Mouse (Mus musculus): ENCODE measurements around the gene Aadacl3. TPM values are rescaled to one million over a fixed set of nuclear protein-coding genes. Genes with fewer than 3 reads are reported as not detected.

The Aadacl3 gene
- not detected in 2 replicates for polyA plus RNA-seq (2014; fragmentation: Nextera tagmentation; extraction: Ambion mirVana)

- H3K4me3 ChIP-seq (replicated peaks; ENCODE audit: low read depth, low read length): no peak within 1 kb of the TSS
- H3K9ac ChIP-seq (replicated peaks; ENCODE audit: low read length): no peak within 1 kb of the TSS
- 74% methylated on average over 3 of the region's 3 CpGs for WGBS
- no peak within 1 kb of the TSS for H3K27ac ChIP-seq (replicated peaks; ENCODE audit: low read depth, low read length)
- H3K4me1 ChIP-seq (ENCODE audit: control insufficient read depth, insufficient read depth, low read length): no peaks in the 10 kb centered on the region
- no peaks in the 10 kb centered on the region for H3K27me3 ChIP-seq (ENCODE audit: control insufficient read depth, insufficient read depth, low read length)
- no peak for DNase-seq
- no peaks in the 10 kb centered on the region for H3K36me3 ChIP-seq (ENCODE audit: control insufficient read depth, insufficient read depth, low read length)
- peaks cover 33% of the 10 kb centered on the region for H3K9me3 ChIP-seq (ENCODE audit: control insufficient read depth, low read length)
- no peak within 1 kb of the TSS for H3K4me2 ChIP-seq (ENCODE audit: low read length)
- ATAC-seq (ENCODE audit: low FRiP score, low TSS enrichment): no peak
These were observed at the start of gene Aadacl3 for GRCm38 (mm10) chr4:144463656-144464055. TSS of gene Aadacl3 (minus strand) at chr4:144463756.

- DNase-seq (no peak), ATAC-seq (ENCODE audit: low FRiP score, low TSS enrichment) (no peak)
- H3K4me3 ChIP-seq (replicated peaks; ENCODE audit: low read depth, low read length): no peak overlapping the region
- H3K4me1 ChIP-seq (ENCODE audit: control insufficient read depth, insufficient read depth, low read length): no peaks in the 10 kb centered on the region
- no peak overlapping the region for H3K27ac ChIP-seq (replicated peaks; ENCODE audit: low read depth, low read length)
- WGBS: 84% methylated on average over 1 of the region's 1 CpGs
- H3K27me3 ChIP-seq (ENCODE audit: control insufficient read depth, insufficient read depth, low read length): no peaks in the 10 kb centered on the region
- no peaks in the 10 kb centered on the region for H3K36me3 ChIP-seq (ENCODE audit: control insufficient read depth, insufficient read depth, low read length)
- H3K9me3 ChIP-seq (ENCODE audit: control insufficient read depth, low read length): peaks cover 14% of the 10 kb centered on the region; the same call in 1 of the 2 replicates
- H3K9ac ChIP-seq (replicated peaks; ENCODE audit: low read length): no peak overlapping the region
- H3K4me2 ChIP-seq (ENCODE audit: low read length): no peak overlapping the region
These were observed 43.0 kb upstream of the Aadacl3 start for GRCm38 (mm10) chr4:144506518-144506917.

GRCm38 (mm10) chr4:144493331-144493730 lies 29.8 kb upstream of the Aadacl3 start:
- no peak for ATAC-seq (ENCODE audit: low FRiP score, low TSS enrichment)
- Histone ChIP-seq H3K4me1 (ENCODE audit: control insufficient read depth, insufficient read depth, low read length) (no peaks in the 10 kb centered on the region), H3K4me3 (replicated peaks; ENCODE audit: low read depth, low read length) (no peak overlapping the region), H3K9me3 (ENCODE audit: control insufficient read depth, low read length) (peaks cover 34% of the 10 kb centered on the region), H3K27me3 (ENCODE audit: control insufficient read depth, insufficient read depth, low read length) (no peaks in the 10 kb centered on the region), H3K36me3 (ENCODE audit: control insufficient read depth, insufficient read depth, low read length) (no peaks in the 10 kb centered on the region), H3K27ac (replicated peaks; ENCODE audit: low read depth, low read length) (no peak overlapping the region), H3K9ac (replicated peaks; ENCODE audit: low read length) (no peak overlapping the region), H3K4me2 (ENCODE audit: low read length) (no peak overlapping the region)
- no peak for DNase-seq

GRCm38 (mm10) chr4:144468091-144468490 lies 4.5 kb upstream of the Aadacl3 start:
- H3K36me3 ChIP-seq (ENCODE audit: control insufficient read depth, insufficient read depth, low read length): no peaks in the 10 kb centered on the region
- H3K27ac ChIP-seq (replicated peaks; ENCODE audit: low read depth, low read length): no peak overlapping the region

GRCm38 (mm10) chr4:144465206-144465605 lies 1.6 kb upstream of the Aadacl3 start:
- H3K27ac ChIP-seq (replicated peaks; ENCODE audit: low read depth, low read length): no peak overlapping the region
- 75% methylated on average over 2 of the region's 2 CpGs for WGBS
- H3K36me3 ChIP-seq (ENCODE audit: control insufficient read depth, insufficient read depth, low read length): no peaks in the 10 kb centered on the region
- H3K4me1 ChIP-seq (ENCODE audit: control insufficient read depth, insufficient read depth, low read length): no peaks in the 10 kb centered on the region
- no peaks in the 10 kb centered on the region for H3K27me3 ChIP-seq (ENCODE audit: control insufficient read depth, insufficient read depth, low read length)
- H3K9me3 ChIP-seq (ENCODE audit: control insufficient read depth, low read length): peaks cover 25% of the 10 kb centered on the region
- DNase-seq: no peak
- H3K4me2 ChIP-seq (ENCODE audit: low read length): no peak overlapping the region
- no peak overlapping the region for H3K9ac ChIP-seq (replicated peaks; ENCODE audit: low read length)
- H3K4me3 ChIP-seq (replicated peaks; ENCODE audit: low read depth, low read length): no peak overlapping the region
- ATAC-seq (ENCODE audit: low FRiP score, low TSS enrichment): no peak

More at GRCm38 (mm10) chr4:144468091-144468490, 4.5 kb upstream of the Aadacl3 start:
- WGBS: 77% methylated on average over 1 of the region's 1 CpGs
- ATAC-seq (ENCODE audit: low FRiP score, low TSS enrichment): no peak
- no peak overlapping the region for H3K4me2 ChIP-seq (ENCODE audit: low read length)
- no peak overlapping the region for H3K9ac ChIP-seq (replicated peaks; ENCODE audit: low read length)
- peaks cover 22% of the 10 kb centered on the region for H3K9me3 ChIP-seq (ENCODE audit: control insufficient read depth, low read length)
- DNase-seq: no peak
- no peaks in the 10 kb centered on the region for H3K27me3 ChIP-seq (ENCODE audit: control insufficient read depth, insufficient read depth, low read length)
- H3K4me3 ChIP-seq (replicated peaks; ENCODE audit: low read depth, low read length): no peak overlapping the region
- no peaks in the 10 kb centered on the region for H3K4me1 ChIP-seq (ENCODE audit: control insufficient read depth, insufficient read depth, low read length)

GRCm38 (mm10) chr4:144453217-144453616 lies 10.3 kb downstream of the Aadacl3 start, which contains the start of gene Gm9944:
TSS of gene Gm9944 (minus strand) at chr4:144453317.
- DNase-seq: no peak
- WGBS: 65% methylated on average over 2 of the region's 2 CpGs

GRCm38 (mm10) chr4:144448546-144448945 lies 15.0 kb downstream of the Aadacl3 start:
- no peak overlapping the region for H3K27ac ChIP-seq (replicated peaks; ENCODE audit: low read depth, low read length)
- WGBS: 83% methylated on average over 2 of the region's 2 CpGs
- no peak overlapping the region for H3K4me2 ChIP-seq (ENCODE audit: low read length)
- H3K36me3 ChIP-seq (ENCODE audit: control insufficient read depth, insufficient read depth, low read length): no peaks in the 10 kb centered on the region
- peaks cover 24% of the 10 kb centered on the region for H3K9me3 ChIP-seq (ENCODE audit: control insufficient read depth, low read length)
- H3K9ac ChIP-seq (replicated peaks; ENCODE audit: low read length): no peak overlapping the region
- ATAC-seq (ENCODE audit: low FRiP score, low TSS enrichment) (no peak), DNase-seq (no peak)
- H3K4me1 ChIP-seq (ENCODE audit: control insufficient read depth, insufficient read depth, low read length): no peaks in the 10 kb centered on the region
- H3K27me3 ChIP-seq (ENCODE audit: control insufficient read depth, insufficient read depth, low read length): no peaks in the 10 kb centered on the region
- H3K4me3 ChIP-seq (replicated peaks; ENCODE audit: low read depth, low read length): no peak overlapping the region

More at GRCm38 (mm10) chr4:144453217-144453616, 10.3 kb downstream of the Aadacl3 start, which contains the start of gene Gm9944:
- no peaks in the 10 kb centered on the region for H3K27me3 ChIP-seq (ENCODE audit: control insufficient read depth, insufficient read depth, low read length)
- no peak within 1 kb of the TSS for H3K9ac ChIP-seq (replicated peaks; ENCODE audit: low read length)
- no peak within 1 kb of the TSS for H3K4me2 ChIP-seq (ENCODE audit: low read length)
- ATAC-seq (ENCODE audit: low FRiP score, low TSS enrichment): no peak
- peaks cover 23% of the 10 kb centered on the region; the same call in 1 of the 2 replicates for H3K9me3 ChIP-seq (ENCODE audit: control insufficient read depth, low read length)
- no peaks in the 10 kb centered on the region for H3K36me3 ChIP-seq (ENCODE audit: control insufficient read depth, insufficient read depth, low read length)
- H3K27ac ChIP-seq (replicated peaks; ENCODE audit: low read depth, low read length): no peak within 1 kb of the TSS
- no peak within 1 kb of the TSS for H3K4me3 ChIP-seq (replicated peaks; ENCODE audit: low read depth, low read length)
- H3K4me1 ChIP-seq (ENCODE audit: control insufficient read depth, insufficient read depth, low read length): no peaks in the 10 kb centered on the region

GRCm38 (mm10) chr4:144441582-144441981 lies 22.0 kb downstream of the Aadacl3 start:
- Histone ChIP-seq H3K4me2 (ENCODE audit: low read length) (no peak overlapping the region), H3K4me1 (ENCODE audit: control insufficient read depth, insufficient read depth, low read length) (no peaks in the 10 kb centered on the region), H3K27ac (replicated peaks; ENCODE audit: low read depth, low read length) (no peak overlapping the region), H3K9me3 (ENCODE audit: control insufficient read depth, low read length) (peaks cover 34% of the 10 kb centered on the region), H3K27me3 (ENCODE audit: control insufficient read depth, insufficient read depth, low read length) (no peaks in the 10 kb centered on the region), H3K9ac (replicated peaks; ENCODE audit: low read length) (no peak overlapping the region), H3K36me3 (ENCODE audit: control insufficient read depth, insufficient read depth, low read length) (no peaks in the 10 kb centered on the region), H3K4me3 (replicated peaks; ENCODE audit: low read depth, low read length) (no peak overlapping the region)
- DNase-seq: no peak
- no peak for ATAC-seq (ENCODE audit: low FRiP score, low TSS enrichment)
- 82% methylated on average over 1 of the region's 1 CpGs for WGBS

- ATAC-seq (ENCODE audit: low FRiP score, low TSS enrichment) (no peak), DNase-seq (no peak)
- Histone ChIP-seq H3K9me3 (ENCODE audit: control insufficient read depth, low read length) (peaks cover 36% of the 10 kb centered on the region), H3K27me3 (ENCODE audit: control insufficient read depth, insufficient read depth, low read length) (no peaks in the 10 kb centered on the region), H3K27ac (replicated peaks; ENCODE audit: low read depth, low read length) (no peak overlapping the region), H3K4me3 (replicated peaks; ENCODE audit: low read depth, low read length) (no peak overlapping the region), H3K36me3 (ENCODE audit: control insufficient read depth, insufficient read depth, low read length) (no peaks in the 10 kb centered on the region), H3K4me1 (ENCODE audit: control insufficient read depth, insufficient read depth, low read length) (no peaks in the 10 kb centered on the region), H3K4me2 (ENCODE audit: low read length) (no peak overlapping the region), H3K9ac (replicated peaks; ENCODE audit: low read length) (no peak overlapping the region)
- WGBS: 87% methylated on average over 4 of the region's 4 CpGs
These were observed 22.5 kb downstream of the Aadacl3 start for GRCm38 (mm10) chr4:144441095-144441494.

Measured in midbrain, embryonic 14.5 days (tissue).